Mouse (Mus musculus) liver, postnatal 0 days (tissue): ENCODE measurements around the gene Fads6. TPM values are rescaled to one million over a fixed set of nuclear protein-coding genes. Genes with fewer than 3 reads are reported as not detected.

Source experiments
- ATAC-seq: fragments of 200-750 bp; cut with Nextera tagmentation; 2 replicates; pipeline ENCODE4 v1.8.0; 2017; ENCODE audit warnings: mild to moderate bottlenecking, moderate library complexity
- DNase-seq: peaks from one replicate; pipeline ENCODE4 v3.0.0-alpha.2; 2016
- H3K27ac ChIP-seq: fragments of 300-500 bp; sonication (generic); 2 replicates; pipeline ENCODE4 v1.5.1; 2014; ENCODE audit warnings: antibody characterized with exemption, moderate library complexity, mild to moderate bottlenecking, low read depth
- H3K27me3 ChIP-seq: fragments of 300-500 bp; sonication (generic); 2 replicates; pipeline ENCODE4 v1.6.1; 2014; ENCODE audit warnings: low read length, control low read depth, mixed read lengths; ENCODE audit not compliant: insufficient read depth
- H3K36me3 ChIP-seq: fragments of 300-500 bp; sonication (generic); replicated peaks from 2 replicates; pipeline ENCODE4 v1.6.1; 2014; ENCODE audit warnings: mild to moderate bottlenecking, control low read depth, low read length, moderate library complexity, mixed read lengths; ENCODE audit not compliant: insufficient read depth
- H3K4me1 ChIP-seq: fragments of 300-500 bp; sonication (generic); 2 replicates; pipeline ENCODE4 v1.6.1; 2014; ENCODE audit warnings: antibody characterized with exemption, mild to moderate bottlenecking, control low read depth; ENCODE audit not compliant: insufficient read depth
- H3K4me2 ChIP-seq: fragments of 300-500 bp; sonication (generic); 2 replicates; pipeline ENCODE4 v1.6.1; 2014; ENCODE audit warnings: low read depth, mild to moderate bottlenecking, low read length, moderate library complexity, mixed read lengths
- H3K4me3 ChIP-seq: fragments of 300-500 bp; sonication (generic); 2 replicates; pipeline ENCODE4 v1.5.1; 2014; ENCODE audit warnings: low read depth, low read length
- H3K9ac ChIP-seq: fragments of 300-500 bp; sonication (generic); replicated peaks from 2 replicates; pipeline ENCODE4 v1.6.1; 2014; ENCODE audit warnings: mild to moderate bottlenecking, moderate library complexity
- H3K9me3 ChIP-seq: fragments of 300-500 bp; sonication (generic); 2 replicates; pipeline ENCODE4 v1.6.1; 2016; ENCODE audit warnings: mild to moderate bottlenecking, control low read depth, low read length, mixed read lengths
- CTCF ChIP-seq: sonication (generic); IDR thresholded peaks from 2 replicates; pipeline ENCODE4 v1.5.1; 2016; ENCODE audit warnings: antibody characterized with exemption, low read depth
- EP300 ChIP-seq: IDR thresholded peaks from 2 replicates; pipeline ENCODE4 v1.6.1; 2016; ENCODE audit warnings: antibody characterized with exemption, low read depth, mild to moderate bottlenecking
- WGBS: fragments of 180-500 bp; shearing (Covaris S2); extraction: QIAGEN DNeasy Blood & Tissue Kit; methylation state at CpG from one replicate; pipeline ENCODE4 v1.1.7; 2014; ENCODE audit not compliant: insufficient replicate concordance; 5-methylcytosine and 5-hydroxymethylcytosine counted together
- polyA plus RNA-seq: library from polyadenylated mRNA; unstranded; fragments of >200 nt; fragmentation: Nextera tagmentation; extraction: Ambion mirVana; gene quantifications from 2 replicates; pipeline ENCODE4 v1.2.1, GENCODE M21; 2015

Gene Fads6
- polyA plus RNA-seq, 1 experiment from 2014 or later, result 4.6 TPM

GRCm38 (mm10) chr11:115283486-115283765 lies 14.0 kb downstream of the Fads6 start:
- 73% methylated on average over 9 of the region's 9 CpGs for WGBS
- H3K4me1 ChIP-seq, result peaks cover 2% of the 10 kb centered on the region; the same call in 1 of the 2 replicates

GRCm38 (mm10) chr11:115282723-115283485 lies 14.6 kb downstream of the Fads6 start:
- Histone ChIP-seq H3K27ac (no peak overlapping the region), H3K4me1 (peaks cover 5% of the 10 kb centered on the region), H3K9ac (no peak overlapping the region), H3K4me3 (no peak overlapping the region), H3K9me3 (no peaks in the 10 kb centered on the region), H3K27me3 (no peaks in the 10 kb centered on the region), H3K36me3 (0 out of 2 replicates have a peak, but pooled peaks cover 6% of the 10 kb centered on the region), H3K4me2 (no peak overlapping the region)
- 83% methylated on average over 8 of the region's 8 CpGs for WGBS
- no peak for TF ChIP-seq EP300
- TF ChIP-seq CTCF, result no peak
- DNase-seq (no peak), ATAC-seq (no peak)

More at GRCm38 (mm10) chr11:115283486-115283765, 14.0 kb downstream of the Fads6 start:
- H3K4me3 ChIP-seq, result no peak overlapping the region
- no peak overlapping the region for H3K27ac ChIP-seq
- TF ChIP-seq EP300 (no peak), CTCF (no peak)
- no peak overlapping the region for H3K9ac ChIP-seq
- H3K27me3 ChIP-seq, result no peaks in the 10 kb centered on the region
- H3K9me3 ChIP-seq, result no peaks in the 10 kb centered on the region
- DNase-seq (no peak), ATAC-seq (no peak)
- 0 out of 2 replicates have a peak, but pooled peaks cover 6% of the 10 kb centered on the region for H3K36me3 ChIP-seq
- H3K4me2 ChIP-seq, result no peak overlapping the region

DNA sequence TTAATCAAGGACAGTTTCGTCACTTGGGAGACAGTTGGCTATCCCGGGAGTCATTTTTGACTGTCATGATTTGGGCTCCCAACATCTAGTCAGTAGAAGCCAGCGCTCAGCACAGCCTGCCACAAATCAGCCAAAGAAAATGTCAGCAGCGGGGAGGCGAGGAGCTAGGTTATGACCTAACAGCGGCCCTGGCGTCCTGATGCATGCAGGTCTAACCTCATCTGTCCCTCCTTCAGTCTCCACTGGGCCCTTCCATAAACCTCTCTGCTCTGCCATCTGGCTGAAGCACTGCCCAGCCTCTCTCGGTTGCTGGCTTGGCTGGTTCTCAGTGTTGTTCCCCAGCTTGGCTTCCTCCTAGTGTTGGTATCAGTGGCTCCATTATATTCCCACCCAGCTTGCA lies 15.2 kb downstream of the Fads6 start:
- 69% methylated on average over 8 of the region's 8 CpGs for WGBS
- Histone ChIP-seq H3K27ac (no peak overlapping the region), H3K27me3 (no peaks in the 10 kb centered on the region), H3K36me3 (0 out of 2 replicates have a peak, but pooled peaks cover 6% of the 10 kb centered on the region), H3K9me3 (no peaks in the 10 kb centered on the region), H3K9ac (no peak overlapping the region), H3K4me2 (no peak overlapping the region), H3K4me1 (peaks cover 10% of the 10 kb centered on the region), H3K4me3 (no peak overlapping the region)
- no peak for TF ChIP-seq EP300
- no peak for TF ChIP-seq CTCF
- ATAC-seq (no peak), DNase-seq (no peak)

GRCm38 (mm10) chr11:115279726-115280125 lies 17.7 kb downstream of the Fads6 start:
- no peak overlapping the region for H3K27ac ChIP-seq
- H3K4me2 ChIP-seq, result no peak overlapping the region
- WGBS, result 46% methylated on average over 1 of the region's 1 CpGs
- H3K27me3 ChIP-seq, result no peaks in the 10 kb centered on the region
- no peak overlapping the region for H3K4me3 ChIP-seq
- H3K36me3 ChIP-seq, result 0 out of 2 replicates have a peak, but pooled peaks cover 3% of the 10 kb centered on the region
- DNase-seq, result no peak
- TF ChIP-seq EP300, result no peak
- TF ChIP-seq CTCF, result no peak
- no peaks in the 10 kb centered on the region for H3K9me3 ChIP-seq
- H3K4me1 ChIP-seq, result peaks cover 27% of the 10 kb centered on the region
- no peak for ATAC-seq
- no peak overlapping the region for H3K9ac ChIP-seq

DNA sequence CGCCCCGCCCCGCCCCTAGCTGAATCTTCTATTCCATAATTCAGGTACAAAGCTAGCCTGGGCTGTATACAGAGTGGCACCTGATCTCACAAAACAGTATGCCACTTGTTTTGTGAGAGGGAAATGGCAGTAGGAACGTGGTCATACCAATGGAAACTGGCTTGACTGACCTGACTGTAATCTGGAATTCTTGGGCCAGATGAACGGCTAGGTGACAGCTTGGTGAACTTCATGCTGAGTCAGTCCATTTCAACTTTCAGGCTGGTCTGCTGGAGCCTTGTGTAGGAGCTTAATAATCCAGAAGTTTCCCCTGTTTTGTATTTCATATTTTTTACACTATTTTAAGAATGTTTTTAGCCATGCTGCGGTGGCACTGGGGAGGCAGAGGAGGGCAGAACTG lies 19.3 kb downstream of the Fads6 start:
- Histone ChIP-seq H3K36me3 (no peaks in the 10 kb centered on the region), H3K9ac (no peak overlapping the region), H3K4me3 (peak overlapping the region; percentile 61; the same call in 1 of the 2 replicates), H3K27ac (peak overlapping the region; percentile 93; the same call in 1 of the 2 replicates), H3K4me2 (peak overlapping the region; percentile 92), H3K4me1 (peaks cover 33% of the 10 kb centered on the region), H3K27me3 (no peaks in the 10 kb centered on the region), H3K9me3 (no peaks in the 10 kb centered on the region)
- TF ChIP-seq CTCF, result no peak
- TF ChIP-seq EP300, result no peak
- 76% methylated on average over 6 of the region's 6 CpGs for WGBS
- ATAC-seq (no peak), DNase-seq (no peak)

GRCm38 (mm10) chr11:115277604-115277975 lies 19.9 kb downstream of the Fads6 start:
- peak overlapping the region; percentile 92 for H3K4me2 ChIP-seq
- H3K4me1 ChIP-seq, result peaks cover 33% of the 10 kb centered on the region
- H3K27me3 ChIP-seq, result no peaks in the 10 kb centered on the region
- H3K9me3 ChIP-seq, result no peaks in the 10 kb centered on the region
- H3K36me3 ChIP-seq, result no peaks in the 10 kb centered on the region
- peak overlapping the region; percentile 61 for H3K4me3 ChIP-seq
- DNase-seq, result no peak
- H3K9ac ChIP-seq, result peak overlapping the region; percentile 68
- 12% methylated on average over 7 of the region's 7 CpGs for WGBS
- H3K27ac ChIP-seq, result peak overlapping the region; percentile 93
- no peak for TF ChIP-seq EP300
- TF ChIP-seq CTCF, result no peak
- ATAC-seq, result no peak; the same call in 1 of the 2 replicates
